In genomic region chr5:120180102-120180501, GRCm38 (mm10) we compare ENCODE assay signal across 25 mouse cellular contexts.
DNase-seq lines count a peak whose midpoint lies in the region; TF ChIP-seq lines count a peak whose summit lies in the region.
"Had no signal": no experiment of that assay in that cellular context is flagged by ENCODE, and none has a peak within 500 bp of the region (broad histone marks: within the 10 kb centered on the region; RNA-seq: fewer than 3 reads in every experiment).

No protein-coding gene starts in this region.

- peak overlapping the region; percentile 81 for H3K27ac ChIP-seq in gastrocnemius, adult 2 months
- H3K27ac ChIP-seq: embryonic facial prominence, embryonic 12.5 days; hindbrain, embryonic 10.5 days; intestine, embryonic 15.5 days; kidney, embryonic 15.5 days; left cerebral cortex, adult 2 months; limb, embryonic 15.5 days; liver, embryonic 14.5 days; midbrain, embryonic 12.5 days; stomach, embryonic 15.5 days had no signal

- peak; percentile 41; the same call in 1 of the 2 replicates for TF ChIP-seq CTCF in gastrocnemius, adult 2 months (IDR thresholded peaks at IDR 0.05)

- intact Hi-C loops in gastrocnemius, adult 2 months (cut with DNase I) = no loop called here
- intact Hi-C loops in gastrocnemius, postnatal 36 days (cut with DNase I) = loop anchor here (5.0 kb wide), 1 partner anchor 33 kb away; no protein-coding TSS in a partner anchor

- DNase-seq in cerebellum, adult 11 months = peak; percentile 35
- DNase-seq in cerebellum, postnatal 4 days (ENCODE audit: low spot score in 2 of 2) = no peak
- DNase-seq in gastrocnemius, adult 2 months = peak; percentile 71
- no peak for DNase-seq in gastrocnemius, postnatal 36 days
- DNase-seq in adrenal gland, postnatal 14 days = peak; percentile 83
- peak; percentile 57 for DNase-seq in skeletal muscle tissue, adult 2 months (ENCODE audit: low read depth, low spot score)
- DNase-seq in left cerebral cortex, adult 8-10 months (ENCODE audit: low spot score in 2 of 2) = no peak
- DNase-seq: forebrain, postnatal 0 days; heart, adult 11 months; heart, postnatal 10 days; kidney, postnatal 4 days; layer of hippocampus, adult 9-11 months; left cerebral cortex, postnatal 4 days; lung, embryonic 14.5 days; thymus, postnatal 25 days had no signal

- peak overlapping the region; percentile 11; the same call in 1 of the 2 replicates for H3K4me3 ChIP-seq in gastrocnemius, adult 2 months
- H3K4me3 ChIP-seq: embryonic facial prominence, embryonic 12.5 days; heart, embryonic 12.5 days; hindbrain, embryonic 10.5 days; intestine, embryonic 15.5 days; kidney, embryonic 15.5 days; left cerebral cortex, adult 2 months; limb, embryonic 15.5 days; midbrain, embryonic 12.5 days; stomach, embryonic 15.5 days had no signal

Comparison
In these comparisons a context has a peak if more than half of its experiments do, and no peak if none do; other contexts are left out.
1. DNase-seq: peak in cerebellum, adult 11 months (single experiment), gastrocnemius, adult 2 months (single experiment), adrenal gland, postnatal 14 days (single experiment) and skeletal muscle tissue, adult 2 months (single experiment); none in cerebellum, postnatal 4 days (0 of 2), gastrocnemius, postnatal 36 days (0 of 2) and left cerebral cortex, adult 8-10 months (0 of 2).